Mouse (Mus musculus) liver, embryonic 14.5 days (tissue): ENCODE measurements around the gene Prss21.

Experiments
- CTCF ChIP-seq: IDR thresholded peaks from 2 replicates; pipeline ENCODE4 v1.5.1; 2016; ENCODE audit warnings: antibody characterized with exemption, low read depth, control low read depth
- EP300 ChIP-seq: IDR thresholded peaks from 2 replicates; pipeline ENCODE4 v1.6.1; 2016; ENCODE audit warnings: antibody characterized with exemption, low read depth

DNA sequence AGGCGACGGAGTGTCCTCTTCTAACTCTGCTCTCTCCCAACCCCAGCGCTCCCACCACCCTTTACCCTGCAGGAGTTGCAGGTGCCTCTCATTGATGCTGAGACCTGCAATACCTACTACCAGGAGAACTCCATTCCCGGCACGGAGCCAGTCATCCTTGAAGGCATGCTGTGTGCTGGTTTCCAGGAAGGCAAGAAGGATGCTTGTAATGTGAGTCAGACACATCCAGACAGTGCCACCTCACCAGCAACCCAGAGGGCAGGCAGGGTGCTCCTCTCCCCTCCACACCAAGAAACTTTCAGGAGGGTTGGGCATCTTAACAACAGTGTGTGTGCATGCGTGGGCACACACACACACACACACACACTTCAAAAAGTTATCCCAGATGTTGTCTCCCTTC lies 10.7 kb upstream of the Prss21 start:
- TF ChIP-seq CTCF: no peak
- TF ChIP-seq EP300: no peak
